Mouse (Mus musculus) frontal cortex, postnatal 14 days (tissue): ENCODE results near the gene Gm15013.
"Not testable (repeated sequence)": the region's sequence is repeated elsewhere in the genome, so short reads cannot be mapped to it uniquely, and the experiment has no call there.

Source experiments
- DNase-seq, 2 experiments: peaks; one replicate each; pipeline ENCODE4 v3.0.0; 2022; ENCODE audit warnings: low spot score in 2 of 2

Gene Gm15013

GRCm38 (mm10) chrX:139714381-139714780, at the start of gene Gm15013:
Gene Gm15013 (minus strand): TSS chrX:139714481.
- no peak for DNase-seq

DNA sequence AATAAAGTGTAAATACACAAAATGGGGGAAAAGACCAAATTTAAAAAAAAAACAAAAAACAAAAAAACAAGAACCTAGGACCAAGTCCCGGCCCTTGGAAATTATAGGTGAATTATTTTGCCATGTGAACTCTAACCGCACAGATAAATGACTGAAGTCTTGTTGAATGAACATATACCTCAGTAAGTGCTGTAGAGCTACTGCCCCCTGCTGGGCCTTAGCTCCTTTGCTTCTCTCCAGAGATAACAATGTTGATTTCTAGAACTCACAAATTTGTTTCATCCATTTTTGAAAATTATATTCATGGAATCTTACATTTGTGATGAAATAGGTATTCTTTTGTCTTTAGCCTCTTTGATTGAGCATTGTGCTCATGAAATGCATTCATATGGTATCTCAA, 48.3 kb upstream of the Gm15013 start:
- DNase-seq, result peak in 1 of 2 experiments; percentile 23

GRCm38 (mm10) chrX:139758634-139759033, 44.4 kb upstream of the Gm15013 start:
- DNase-seq, result not testable (repeated sequence)

- no peak for DNase-seq
Observed at GRCm38 (mm10) chrX:139751855-139752254, 37.6 kb upstream of the Gm15013 start.

- DNase-seq, result no peak
Observed at GRCm38 (mm10) chrX:139737066-139737465, 22.8 kb upstream of the Gm15013 start.

DNA sequence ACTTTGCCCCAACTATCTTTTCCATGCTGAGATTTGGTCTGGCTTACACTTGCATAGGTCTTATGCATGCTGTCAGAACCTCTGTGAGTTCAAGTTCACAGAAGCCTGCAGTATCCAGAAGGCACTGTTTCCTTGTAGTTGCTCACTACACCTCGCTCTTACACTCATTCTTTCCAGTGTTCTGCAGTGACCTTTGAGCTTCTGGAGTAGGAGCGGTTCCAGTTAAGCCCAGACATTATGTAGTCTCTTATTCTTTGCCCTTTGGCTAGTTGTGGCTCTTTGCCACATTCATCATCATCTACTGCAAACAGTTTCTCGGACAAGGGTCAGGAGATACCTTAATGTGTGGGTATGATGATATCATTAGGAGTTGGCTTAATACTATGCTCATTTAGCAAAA, 16.3 kb upstream of the Gm15013 start:
- no peak for DNase-seq

DNA sequence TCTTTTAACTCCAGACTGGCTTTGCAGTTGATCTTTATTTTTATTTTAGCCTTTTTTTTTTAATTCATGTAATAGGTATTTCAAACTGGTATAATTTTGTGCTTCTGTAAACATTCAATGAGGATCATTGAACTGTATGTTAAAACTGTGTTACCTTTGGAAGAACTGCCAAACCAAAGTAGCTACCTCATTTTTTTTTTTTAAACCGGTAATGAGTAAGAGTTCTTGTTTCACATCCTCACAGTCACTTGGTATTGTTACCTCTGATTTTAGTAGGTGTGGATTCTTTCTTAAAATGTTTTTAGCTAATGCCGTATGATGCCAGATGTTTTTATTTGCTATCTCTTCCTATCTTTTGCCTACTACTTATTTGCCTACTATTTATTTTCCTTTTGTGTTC, 8.1 kb upstream of the Gm15013 start:
- no peak for DNase-seq

- DNase-seq, result peak; percentile 42 to 47
Observed at GRCm38 (mm10) chrX:139684775-139685695, 29.2 kb downstream of the Gm15013 start, which contains the start of gene Tbc1d8b. Gene Tbc1d8b (plus strand): TSS chrX:139684996.

DNA sequence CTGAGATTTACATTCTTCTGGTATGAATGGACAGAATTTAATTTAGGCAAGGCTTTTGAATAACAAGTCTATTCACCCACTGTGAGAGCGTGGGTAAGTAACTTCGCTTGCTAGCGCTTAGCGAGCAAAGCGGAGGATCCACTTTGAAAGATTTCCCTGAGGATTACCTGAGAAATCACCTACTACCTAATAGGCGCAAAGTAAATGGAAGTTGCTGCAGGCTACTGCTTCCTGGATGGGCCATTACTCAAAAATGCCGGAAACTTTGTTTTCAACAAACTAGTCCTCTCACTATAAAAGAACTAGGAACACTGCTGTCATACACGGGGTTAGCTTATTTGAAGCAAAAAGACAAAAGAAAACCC, 29.9 kb downstream of the Gm15013 start:
- DNase-seq, result no peak

GRCm38 (mm10) chrX:139665829-139666228, 48.5 kb downstream of the Gm15013 start:
- no peak for DNase-seq
